Mouse (Mus musculus): ENCODE results near the gene Dmp1.

DNA sequence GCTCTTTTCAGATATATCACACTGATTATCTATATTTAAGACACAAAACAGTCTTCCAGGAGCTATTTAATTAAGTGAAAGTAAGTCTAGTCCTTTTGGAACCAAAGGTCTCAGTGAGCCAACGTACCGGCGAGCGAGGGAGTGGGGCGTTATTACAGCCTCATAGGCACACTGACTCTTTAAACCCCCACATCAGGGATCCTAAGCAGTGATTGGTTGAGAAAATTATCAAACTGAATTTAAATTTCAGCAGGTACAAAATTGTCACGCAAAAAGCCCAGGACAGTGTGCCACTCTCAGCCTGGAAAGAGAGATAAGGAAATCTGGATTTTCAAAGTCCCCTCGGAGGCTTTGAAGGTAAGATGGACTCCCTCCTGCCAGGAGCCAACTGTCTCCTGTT lies 32.0 kb upstream of the Dmp1 start, which contains the start of gene Dspp:
- no peak for TF ChIP-seq USF1 (IDR thresholded peaks at IDR 0.05; ENCODE audit: low read depth)
- TF ChIP-seq CTCF (IDR thresholded peaks at IDR 0.05; ENCODE audit: control insufficient read depth, insufficient read depth, insufficient read length) = no peak
- no peak for TF ChIP-seq MAX (IDR thresholded peaks at IDR 0.05)
- TF ChIP-seq CEBPB (IDR thresholded peaks at IDR 0.05; ENCODE audit: low read depth) = no peak
- TF ChIP-seq FOSL1 (IDR thresholded peaks at IDR 0.05; ENCODE audit: insufficient read depth, low read length, poor library complexity, severe bottlenecking) = no peak
- TF ChIP-seq MYOG (IDR thresholded peaks at IDR 0.05; ENCODE audit: control insufficient read depth, extremely low read depth, insufficient read length) = no peak

Measured in C2C12 (cell line).